Mouse (Mus musculus) midbrain, embryonic 11.5 days (tissue): Measurements from ENCODE around the gene Ap1m2. TPM values are rescaled to one million over a fixed set of nuclear protein-coding genes. Genes with fewer than 3 reads are reported as not detected.

ENCODE experiments used
- ATAC-seq: fragments of 200-750 bp; cut with Nextera tagmentation; 2 replicates; pipeline ENCODE4 v1.8.0; 2017; ENCODE audit warnings: moderate TSS enrichment, moderate library complexity; ENCODE audit not compliant: low FRiP score
- DNase-seq: peaks from one replicate; pipeline ENCODE4 v3.0.0; 2015; ENCODE audit warnings: low spot score; ENCODE audit errors: missing footprints
- H3K27ac ChIP-seq: fragments of 300-500 bp; sonication (generic); 2 replicates; pipeline ENCODE4 v1.5.1; 2014; ENCODE audit warnings: low read depth, low read length
- H3K27me3 ChIP-seq: fragments of 300-500 bp; sonication (generic); 2 replicates; pipeline ENCODE4 v1.6.1; 2014; ENCODE audit warnings: mild to moderate bottlenecking, low read length, moderate library complexity, mixed read lengths; ENCODE audit not compliant: control insufficient read depth, insufficient read depth
- H3K36me3 ChIP-seq: fragments of 300-500 bp; sonication (generic); 2 replicates; pipeline ENCODE4 v1.6.1; 2014; ENCODE audit warnings: mild to moderate bottlenecking, low read length, moderate library complexity, mixed read lengths; ENCODE audit not compliant: control insufficient read depth, insufficient read depth
- H3K4me1 ChIP-seq: fragments of 300-500 bp; sonication (generic); 2 replicates; pipeline ENCODE4 v1.6.1; 2014; ENCODE audit warnings: low read length; ENCODE audit not compliant: control insufficient read depth, insufficient read depth
- H3K4me2 ChIP-seq: fragments of 300-500 bp; sonication (generic); 2 replicates; pipeline ENCODE4 v1.6.1; 2014; ENCODE audit warnings: mild to moderate bottlenecking, moderate library complexity
- H3K4me3 ChIP-seq: fragments of 300-500 bp; sonication (generic); 2 replicates; pipeline ENCODE4 v1.5.1; 2014; ENCODE audit warnings: low read depth, low read length
- H3K9ac ChIP-seq: fragments of 300-500 bp; sonication (generic); 2 replicates; pipeline ENCODE4 v1.6.1; 2014; ENCODE audit warnings: low read length
- H3K9me3 ChIP-seq: fragments of 300-500 bp; sonication (generic); 2 replicates; pipeline ENCODE4 v1.6.1; 2016; ENCODE audit warnings: low read length; ENCODE audit not compliant: control insufficient read depth
- WGBS: fragments of 180-500 bp; shearing (Covaris S2); extraction: QIAGEN DNeasy Blood & Tissue Kit; methylation state at CpG from one replicate; pipeline ENCODE4 v1.1.7; 2014; 5-methylcytosine and 5-hydroxymethylcytosine counted together
- polyA plus RNA-seq: library from polyadenylated mRNA; unstranded; fragments of >200 nt; fragmentation: Nextera tagmentation; extraction: Ambion mirVana; gene quantifications from 2 replicates; pipeline ENCODE4 v1.2.1, GENCODE M21; 2014

The Ap1m2 gene
- polyA plus RNA-seq, 1 experiment from 2014 or later: 0.68 TPM

DNA sequence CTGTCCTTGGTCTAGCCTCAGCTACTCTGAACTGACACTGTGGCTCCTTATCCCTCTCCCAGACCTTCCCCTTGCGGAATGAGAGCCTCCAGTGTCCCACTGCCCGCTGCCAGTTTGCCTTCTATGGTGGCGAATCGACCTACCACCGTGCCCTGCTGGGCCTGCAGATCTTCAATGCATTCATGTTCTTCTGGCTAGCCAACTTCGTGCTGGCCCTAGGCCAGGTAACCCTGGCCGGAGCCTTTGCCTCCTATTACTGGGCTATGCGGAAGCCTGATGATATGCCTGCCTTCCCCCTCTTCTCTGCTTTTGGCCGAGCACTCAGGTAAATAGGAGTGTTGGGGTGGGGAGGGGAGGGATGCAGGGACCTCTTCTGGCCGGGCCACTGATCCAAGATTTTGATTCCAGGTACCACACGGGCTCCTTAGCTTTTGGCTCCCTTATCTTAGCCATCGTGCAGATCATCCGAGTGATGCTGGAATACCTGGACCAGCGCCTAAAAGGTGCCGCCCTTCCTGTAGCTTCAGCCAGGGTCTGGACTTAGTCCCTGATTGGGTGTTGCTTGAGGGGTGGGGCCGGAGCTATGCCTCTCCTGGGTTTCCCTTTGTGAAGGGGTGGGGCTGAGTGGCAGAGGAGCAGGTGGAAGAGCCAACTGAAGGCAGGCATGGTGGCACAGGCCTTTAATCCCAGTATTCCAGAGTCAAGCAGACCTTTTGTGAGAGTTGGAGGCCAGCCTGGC is 34.7 kb upstream of the Ap1m2 start:
- H3K36me3 ChIP-seq: peaks cover 12% of the 10 kb centered on the region; the same call in 1 of the 2 replicates
- 70% methylated on average over 16 of the region's 16 CpGs for WGBS

DNA sequence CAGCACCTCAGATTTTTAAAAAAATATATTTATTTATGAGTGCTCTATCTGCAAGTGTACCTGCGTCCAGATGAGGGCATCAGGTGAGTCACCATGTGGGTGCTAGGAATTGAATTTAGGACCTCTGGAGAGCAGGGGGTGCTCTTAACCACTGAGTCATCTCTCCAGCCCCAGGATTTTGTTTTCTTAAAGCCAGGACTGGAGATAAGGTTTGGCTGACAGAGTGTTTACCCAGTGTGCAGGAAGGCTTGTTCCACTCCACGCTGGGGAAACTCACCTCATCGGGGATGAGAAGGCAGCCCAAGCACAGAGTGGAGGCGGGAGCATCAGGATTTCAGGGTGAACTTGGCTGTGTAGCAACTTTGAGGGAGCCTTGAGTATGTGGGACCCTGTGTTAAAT is 28.3 kb upstream of the Ap1m2 start:
- H3K36me3 ChIP-seq: peaks cover 7% of the 10 kb centered on the region; the same call in 1 of the 2 replicates
- ATAC-seq (no peak), DNase-seq (no peak)
- H3K4me2 ChIP-seq: no peak overlapping the region
- 90% methylated on average over 4 of the region's 4 CpGs for WGBS
- H3K9me3 ChIP-seq: no peaks in the 10 kb centered on the region
- no peak overlapping the region for H3K9ac ChIP-seq
- no peak overlapping the region for H3K27ac ChIP-seq
- H3K4me3 ChIP-seq: no peak overlapping the region
- no peaks in the 10 kb centered on the region for H3K4me1 ChIP-seq
- H3K27me3 ChIP-seq: no peaks in the 10 kb centered on the region

More for the DNA sequence above, 34.7 kb upstream of the Ap1m2 start:
- no peaks in the 10 kb centered on the region for H3K9me3 ChIP-seq
- DNase-seq (no peak), ATAC-seq (no peak)
- no peak overlapping the region for H3K4me3 ChIP-seq
- no peaks in the 10 kb centered on the region for H3K4me1 ChIP-seq
- no peak overlapping the region for H3K27ac ChIP-seq
- H3K4me2 ChIP-seq: no peak overlapping the region
- no peak overlapping the region for H3K9ac ChIP-seq
- no peaks in the 10 kb centered on the region for H3K27me3 ChIP-seq

DNA sequence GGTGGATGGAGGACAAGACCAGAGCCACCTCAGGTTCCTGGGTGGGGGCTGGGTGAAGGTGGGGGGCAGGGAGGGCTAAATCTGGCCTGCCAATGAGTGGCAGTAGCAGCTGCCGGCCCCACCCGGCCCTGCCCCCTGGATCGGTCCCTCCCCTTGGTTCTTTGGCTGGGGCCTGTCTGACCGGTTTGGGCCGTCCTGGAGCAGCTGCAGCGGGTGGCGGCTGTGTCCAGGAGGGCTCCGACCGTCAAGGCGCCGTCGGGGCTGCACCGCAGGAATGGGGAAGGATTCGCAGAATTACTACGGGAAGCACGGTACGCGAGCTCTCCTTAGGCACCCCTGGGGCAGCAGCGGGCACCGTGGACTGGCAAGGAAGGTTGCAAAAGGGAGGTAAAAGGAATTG is 25.5 kb upstream of the Ap1m2 start:
- Histone ChIP-seq H3K4me2 (no peak overlapping the region), H3K27ac (no peak overlapping the region), H3K4me3 (no peak overlapping the region), H3K9me3 (no peaks in the 10 kb centered on the region), H3K4me1 (no peaks in the 10 kb centered on the region), H3K36me3 (peaks cover 3% of the 10 kb centered on the region; the same call in 1 of the 2 replicates), H3K9ac (peak overlapping the region; percentile 36; the same call in 1 of the 2 replicates), H3K27me3 (no peaks in the 10 kb centered on the region)
- WGBS: 17% methylated on average over 20 of the region's 20 CpGs
- no peak for DNase-seq
- ATAC-seq: no peak

DNA sequence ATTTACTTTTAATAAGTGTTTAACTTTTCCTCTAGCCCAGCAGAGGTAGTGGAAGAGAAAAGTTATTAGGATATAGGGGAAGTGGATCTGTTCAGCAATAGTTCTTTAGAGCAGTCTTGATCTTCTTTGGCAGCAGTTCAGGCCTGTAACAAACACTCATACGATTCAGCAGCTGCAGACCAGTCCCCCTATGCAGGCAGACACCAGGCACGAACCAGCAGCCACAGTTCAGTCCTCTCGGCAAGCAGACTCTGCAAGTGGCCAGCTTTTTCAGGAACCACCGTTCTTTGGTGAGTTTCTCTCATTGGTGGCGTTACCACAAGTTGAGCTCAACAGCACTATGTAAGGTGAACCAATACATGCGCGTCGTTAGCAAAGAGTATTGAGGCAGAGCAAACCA is 24.4 kb upstream of the Ap1m2 start:
- Histone ChIP-seq H3K36me3 (no peaks in the 10 kb centered on the region), H3K9me3 (no peaks in the 10 kb centered on the region), H3K27me3 (no peaks in the 10 kb centered on the region), H3K4me2 (no peak overlapping the region), H3K27ac (no peak overlapping the region), H3K9ac (no peak overlapping the region), H3K4me3 (no peak overlapping the region), H3K4me1 (no peaks in the 10 kb centered on the region)
- ATAC-seq (no peak), DNase-seq (no peak)
- WGBS: 86% methylated on average over 8 of the region's 8 CpGs

DNA sequence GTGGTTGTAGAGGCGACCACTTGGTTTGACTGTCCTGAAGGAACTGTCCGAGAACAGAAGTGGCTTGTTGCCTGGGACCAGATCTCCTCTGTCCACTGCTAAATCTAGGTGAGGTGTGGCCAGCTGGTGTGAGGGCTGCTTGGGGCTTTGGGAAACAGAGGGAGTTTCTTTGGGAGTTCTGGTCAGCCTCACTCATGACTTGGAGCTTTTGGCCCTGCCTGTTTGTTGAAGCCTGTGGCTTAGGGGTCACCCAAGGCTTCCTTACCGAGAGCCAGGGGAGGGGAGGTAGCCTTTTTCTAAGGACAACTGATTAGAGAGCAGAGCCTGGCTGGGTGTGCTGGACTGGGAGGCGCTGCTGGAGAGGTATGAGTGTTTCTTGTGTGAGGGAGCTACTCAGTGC is 23.3 kb upstream of the Ap1m2 start:
- Histone ChIP-seq H3K9ac (no peak overlapping the region), H3K4me1 (no peaks in the 10 kb centered on the region), H3K9me3 (no peaks in the 10 kb centered on the region), H3K27ac (no peak overlapping the region), H3K4me2 (no peak overlapping the region), H3K36me3 (no peaks in the 10 kb centered on the region), H3K4me3 (no peak overlapping the region), H3K27me3 (no peaks in the 10 kb centered on the region)
- 91% methylated on average over 4 of the region's 4 CpGs for WGBS
- ATAC-seq (no peak), DNase-seq (no peak)

DNA sequence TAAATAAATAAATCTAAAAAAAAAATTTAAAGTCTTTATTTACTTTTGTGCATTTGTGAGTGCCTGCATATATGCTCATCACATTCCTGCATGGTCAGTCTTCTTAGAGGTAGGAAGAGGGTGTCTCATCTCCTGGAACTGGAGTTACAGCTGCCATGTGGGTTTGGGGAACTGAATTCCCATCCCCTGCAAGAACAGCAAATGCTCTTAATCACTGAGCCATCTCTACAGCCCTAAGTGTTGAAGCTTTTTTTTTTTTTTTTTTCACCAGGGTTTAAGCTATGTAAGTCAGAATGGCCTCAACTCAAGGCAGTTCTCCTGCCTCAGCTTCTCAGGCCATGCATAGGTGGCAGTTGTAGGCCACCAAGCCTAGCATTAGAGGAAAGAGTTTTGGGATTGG is 22.6 kb upstream of the Ap1m2 start:
- Histone ChIP-seq H3K9ac (no peak overlapping the region), H3K4me3 (no peak overlapping the region), H3K27me3 (no peaks in the 10 kb centered on the region), H3K4me2 (no peak overlapping the region), H3K4me1 (no peaks in the 10 kb centered on the region; the same call in 1 of the 2 replicates), H3K9me3 (no peaks in the 10 kb centered on the region), H3K27ac (no peak overlapping the region), H3K36me3 (no peaks in the 10 kb centered on the region)
- ATAC-seq: no peak
- DNase-seq: no peak

DNA sequence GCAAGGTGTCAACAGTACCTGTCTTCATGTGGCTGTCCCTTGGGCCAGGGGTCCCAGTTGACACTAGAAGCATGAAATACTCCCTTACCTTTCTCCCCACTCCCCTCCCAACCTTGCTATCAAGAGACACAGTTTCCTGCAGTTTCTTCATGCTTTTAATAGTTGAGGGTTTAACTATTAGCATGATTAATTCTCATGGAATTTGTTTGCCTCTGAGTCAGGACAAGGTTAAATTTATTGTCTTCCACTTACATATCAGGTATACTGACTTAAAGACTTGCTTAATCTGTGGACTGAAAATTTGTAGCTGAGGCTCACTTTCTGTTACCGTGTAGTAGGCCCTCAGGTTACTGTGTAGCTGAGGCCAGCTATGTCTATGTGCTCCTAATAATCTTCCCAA is 21.4 kb upstream of the Ap1m2 start:
- 95% methylated on average over 1 of the region's 1 CpGs for WGBS
- DNase-seq: no peak
- Histone ChIP-seq H3K27ac (no peak overlapping the region), H3K4me3 (no peak overlapping the region), H3K4me2 (no peak overlapping the region), H3K4me1 (no peaks in the 10 kb centered on the region; the same call in 1 of the 2 replicates), H3K9ac (no peak overlapping the region), H3K36me3 (no peaks in the 10 kb centered on the region), H3K9me3 (no peaks in the 10 kb centered on the region), H3K27me3 (no peaks in the 10 kb centered on the region)
- no peak for ATAC-seq

DNA sequence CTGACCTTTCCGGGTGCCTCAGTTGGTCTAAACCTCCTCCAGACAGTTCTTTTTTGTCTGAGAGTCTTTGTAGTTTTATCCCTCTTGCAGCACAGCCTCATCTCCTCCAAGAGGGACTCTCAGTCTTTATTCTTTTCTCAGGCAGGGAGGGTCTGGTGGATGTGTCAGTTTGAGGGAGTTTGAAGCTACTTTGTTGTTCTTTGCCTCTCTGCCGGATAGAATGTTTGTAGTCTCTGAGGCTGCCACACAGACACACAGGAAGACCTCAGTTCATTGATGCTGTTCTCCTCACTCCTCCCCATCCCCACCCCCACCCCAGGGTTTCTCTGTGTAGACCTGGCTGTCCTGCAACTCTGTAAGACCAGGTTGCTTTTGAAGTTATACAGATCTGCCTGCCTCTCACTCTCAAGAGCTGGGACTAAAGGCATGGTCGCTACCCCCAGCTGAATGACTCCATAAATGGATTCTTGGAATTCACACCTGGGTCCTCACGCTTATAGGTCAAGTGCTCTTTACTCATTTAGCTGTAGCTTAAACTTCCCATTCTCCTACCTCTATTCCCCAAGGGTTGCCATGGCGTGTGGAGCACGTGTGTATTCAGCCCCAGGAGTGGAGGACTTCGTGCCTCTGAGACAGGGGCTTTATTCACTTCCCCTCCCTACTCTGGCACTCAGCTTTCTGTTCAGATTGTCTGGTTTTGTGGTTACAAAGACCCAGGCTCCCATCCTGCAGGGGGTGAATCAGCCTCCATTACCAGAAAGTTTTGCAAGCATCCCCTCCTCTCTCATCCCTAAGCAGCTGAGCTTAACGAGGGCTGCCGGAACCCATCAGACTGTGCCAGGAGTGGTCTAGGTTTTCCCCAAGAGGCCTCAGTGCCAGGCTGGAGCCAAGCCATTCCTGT is 20.3 kb upstream of the Ap1m2 start:
- Histone ChIP-seq H3K4me3 (no peak overlapping the region), H3K9me3 (no peaks in the 10 kb centered on the region), H3K4me1 (no peaks in the 10 kb centered on the region; the same call in 1 of the 2 replicates), H3K36me3 (no peaks in the 10 kb centered on the region), H3K27me3 (no peaks in the 10 kb centered on the region), H3K27ac (no peak overlapping the region), H3K4me2 (no peak overlapping the region), H3K9ac (no peak overlapping the region)
- WGBS: 40% methylated on average over 9 of the region's 9 CpGs
- no peak for DNase-seq
- ATAC-seq: no peak
